Mouse (Mus musculus) layer of hippocampus, adult 9-10 months (tissue): Measurements from ENCODE around the gene Ushbp1.
"Not testable (repeated sequence)": the region's sequence is repeated elsewhere in the genome, so short reads cannot be mapped to it uniquely, and the experiment has no call there.

Experiments
- DNase-seq: peaks from one replicate; pipeline ENCODE4 v3.0.0; 2022; ENCODE audit warnings: low spot score

The Ushbp1 gene

GRCm38 (mm10) chr8:71369040-71369718, 26.4 kb downstream of the Ushbp1 start:
- no peak for DNase-seq

GRCm38 (mm10) chr8:71368366-71368765, 27.2 kb downstream of the Ushbp1 start:
- DNase-seq: no peak

- DNase-seq: no peak
These were observed 27.9 kb downstream of the Ushbp1 start for GRCm38 (mm10) chr8:71367529-71368176.

- peak; percentile 90 for DNase-seq
These were observed 28.7 kb downstream of the Ushbp1 start, which contains the start of gene Use1 for GRCm38 (mm10) chr8:71366771-71367528. TSS of gene Use1 (plus strand) at chr8:71366848.

GRCm38 (mm10) chr8:71358026-71358425, 37.6 kb downstream of the Ushbp1 start:
- no peak for DNase-seq

GRCm38 (mm10) chr8:71351520-71351919, 44.1 kb downstream of the Ushbp1 start:
- DNase-seq: no peak

- DNase-seq: no peak
These were observed 44.5 kb downstream of the Ushbp1 start for GRCm38 (mm10) chr8:71351117-71351516.

GRCm38 (mm10) chr8:71346581-71346980, 49.0 kb downstream of the Ushbp1 start:
- DNase-seq: no peak

- DNase-seq: no peak
These were observed 55.0 kb downstream of the Ushbp1 start for GRCm38 (mm10) chr8:71340625-71341024.

- not testable (repeated sequence) for DNase-seq
These were observed 57.8 kb downstream of the Ushbp1 start for GRCm38 (mm10) chr8:71337834-71338233.
